Mouse (Mus musculus): ENCODE measurements around the gene Gm12790. TPM values are rescaled to one million over a fixed set of nuclear protein-coding genes. Genes with fewer than 3 reads are reported as not detected.
"Not testable (repeated sequence)": the region's sequence is repeated elsewhere in the genome, so short reads cannot be mapped to it uniquely, and the experiment has no call there.

Gm12790 gene
- polyA plus RNA-seq (2012) = not detected in 2 replicates

DNA sequence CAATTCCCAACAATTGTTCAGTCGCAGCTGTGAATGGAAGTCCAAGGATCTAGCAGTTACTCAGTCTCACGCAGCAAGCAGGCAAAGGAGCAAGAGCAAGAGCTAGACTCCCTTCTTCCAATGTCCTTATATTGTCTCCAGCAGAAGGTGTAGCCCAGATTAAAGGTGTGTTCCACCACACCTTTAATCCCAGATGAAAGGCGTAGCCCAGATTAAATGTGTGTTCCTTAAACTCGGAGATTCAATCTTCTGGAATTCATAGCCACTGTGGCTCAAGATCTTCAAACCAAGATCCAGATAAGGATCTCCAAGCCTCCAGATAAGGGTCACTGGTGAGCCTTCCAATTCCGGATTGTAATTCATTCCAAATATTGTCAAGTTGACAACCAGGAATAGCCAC lies at the start of gene Gm12790:
Gm12790 (minus strand) TSS at position 101 of the 400 bp plus-strand sequence.
- H3K36me3 ChIP-seq (ENCODE audit: control insufficient read depth); H3K9me3 ChIP-seq (ENCODE audit: control insufficient read depth, low read length); H3K4me1 ChIP-seq (ENCODE audit: control insufficient read depth); H3K4me3 ChIP-seq (replicated peaks); H3K27me3 ChIP-seq (ENCODE audit: control insufficient read depth): not testable (repeated sequence)

GRCm38 (mm10) chr4:102026619-102027018 lies 45.8 kb upstream of the Gm12790 start:
- Histone ChIP-seq H3K4me3 (replicated peaks) (no peak overlapping the region), H3K36me3 (ENCODE audit: control insufficient read depth) (no peaks in the 10 kb centered on the region), H3K4me1 (ENCODE audit: control insufficient read depth) (no peaks in the 10 kb centered on the region), H3K9me3 (ENCODE audit: control insufficient read depth, low read length) (no peaks in the 10 kb centered on the region), H3K27me3 (ENCODE audit: control insufficient read depth) (no peaks in the 10 kb centered on the region)
- TF ChIP-seq TAL1 (IDR thresholded peaks at IDR 0.05; ENCODE audit: low read length) (no peak), GATA1 (IDR thresholded peaks at IDR 0.05; ENCODE audit: low read length) (no peak)

GRCm38 (mm10) chr4:101998267-101998922 lies 17.5 kb upstream of the Gm12790 start:
- Histone ChIP-seq H3K36me3 (ENCODE audit: control insufficient read depth) (no peaks in the 10 kb centered on the region), H3K9me3 (ENCODE audit: control insufficient read depth, low read length) (no peaks in the 10 kb centered on the region; the same call in 1 of the 2 replicates), H3K27me3 (ENCODE audit: control insufficient read depth) (no peaks in the 10 kb centered on the region), H3K4me1 (ENCODE audit: control insufficient read depth) (no peaks in the 10 kb centered on the region), H3K4me3 (replicated peaks) (no peak overlapping the region)
- TF ChIP-seq GATA1 (IDR thresholded peaks at IDR 0.05; ENCODE audit: low read length) (no peak), TAL1 (IDR thresholded peaks at IDR 0.05; ENCODE audit: low read length) (no peak)

GRCm38 (mm10) chr4:101997426-101997825 lies 16.6 kb upstream of the Gm12790 start:
- peaks cover 3% of the 10 kb centered on the region; the same call in 1 of the 2 replicates for H3K9me3 ChIP-seq (ENCODE audit: control insufficient read depth, low read length)
- no peaks in the 10 kb centered on the region for H3K36me3 ChIP-seq (ENCODE audit: control insufficient read depth)
- TF ChIP-seq TAL1 (IDR thresholded peaks at IDR 0.05; ENCODE audit: low read length) (no peak), GATA1 (IDR thresholded peaks at IDR 0.05; ENCODE audit: low read length) (no peak)
- H3K4me3 ChIP-seq (replicated peaks) = no peak overlapping the region
- H3K4me1 ChIP-seq (ENCODE audit: control insufficient read depth) = no peaks in the 10 kb centered on the region
- no peaks in the 10 kb centered on the region for H3K27me3 ChIP-seq (ENCODE audit: control insufficient read depth)

DNA sequence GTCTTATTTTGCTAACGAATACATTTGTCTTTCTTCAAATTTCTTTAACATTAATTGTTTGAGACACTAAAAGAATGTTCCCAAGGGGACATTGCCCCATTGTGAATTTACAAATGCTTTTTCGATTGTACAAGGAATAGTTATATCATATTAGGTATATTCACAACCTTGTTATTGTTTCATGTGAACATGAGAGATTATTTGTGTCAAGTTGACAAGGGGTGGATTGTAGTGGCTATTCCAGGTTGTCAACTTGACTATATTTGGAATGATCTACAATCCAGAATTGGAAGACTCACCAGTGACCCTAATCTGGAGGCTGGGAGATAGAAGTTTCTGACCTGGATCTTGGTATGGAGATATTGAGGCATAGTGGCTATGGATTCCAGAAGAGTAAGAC lies 5.5 kb upstream of the Gm12790 start, which contains the start of gene Gm12789:
Gm12789 (plus strand) TSS at position 301 of the 400 bp plus-strand sequence.
- H3K9me3 ChIP-seq (ENCODE audit: control insufficient read depth, low read length); H3K4me3 ChIP-seq (replicated peaks); H3K27me3 ChIP-seq (ENCODE audit: control insufficient read depth); H3K36me3 ChIP-seq (ENCODE audit: control insufficient read depth); H3K4me1 ChIP-seq (ENCODE audit: control insufficient read depth): not testable (repeated sequence)

DNA sequence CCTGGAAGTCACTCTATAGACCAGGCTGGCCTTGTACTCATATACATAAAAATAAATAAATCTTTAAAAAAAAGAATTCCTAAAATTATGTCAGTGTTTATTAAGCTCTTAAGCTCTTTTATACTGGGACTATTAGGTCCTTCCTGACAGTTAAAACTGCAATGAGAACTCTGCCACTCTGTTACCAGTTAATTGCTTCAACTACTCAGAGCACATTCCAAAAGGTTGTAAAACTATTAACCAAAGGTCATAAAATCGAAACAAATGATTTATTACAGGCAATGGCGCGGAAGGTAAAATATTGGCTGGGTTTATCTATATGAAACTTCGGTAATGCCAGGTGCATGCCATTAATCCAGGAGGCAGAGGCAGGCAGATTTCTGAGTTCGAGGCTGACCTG lies 4.8 kb upstream of the Gm12790 start:
- H3K4me3 ChIP-seq (replicated peaks) = no peak overlapping the region
- H3K9me3 ChIP-seq (ENCODE audit: control insufficient read depth, low read length) = peaks cover 3% of the 10 kb centered on the region
- H3K36me3 ChIP-seq (ENCODE audit: control insufficient read depth) = no peaks in the 10 kb centered on the region
- no peaks in the 10 kb centered on the region for H3K4me1 ChIP-seq (ENCODE audit: control insufficient read depth)
- TF ChIP-seq GATA1 (IDR thresholded peaks at IDR 0.05; ENCODE audit: low read length) (no peak), TAL1 (IDR thresholded peaks at IDR 0.05; ENCODE audit: low read length) (no peak)
- no peaks in the 10 kb centered on the region for H3K27me3 ChIP-seq (ENCODE audit: control insufficient read depth)

DNA sequence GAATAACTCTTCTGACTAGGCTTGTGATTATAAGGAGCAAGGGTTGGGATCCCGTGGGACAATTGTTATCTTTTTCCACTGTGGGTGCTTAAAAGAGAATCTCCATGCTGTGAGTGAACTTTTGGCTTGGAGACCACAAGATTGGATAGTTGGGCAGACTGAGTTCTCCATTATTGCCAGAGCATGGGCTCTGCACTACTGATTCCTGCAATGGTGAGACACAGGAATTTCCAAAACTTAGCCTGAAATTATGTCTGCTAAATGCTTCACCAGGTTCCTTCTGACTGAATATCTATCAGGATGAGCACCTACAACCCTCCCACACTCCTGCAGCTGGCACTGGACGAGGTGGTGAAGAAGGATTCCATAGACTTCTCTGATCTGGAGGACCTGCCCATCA lies 40.7 kb downstream of the Gm12790 start, which contains the start of gene Gm12794:
Gm12794 (plus strand) TSS at position 301 of the 400 bp plus-strand sequence.
- not testable (repeated sequence) for H3K36me3 ChIP-seq (ENCODE audit: control insufficient read depth); H3K4me3 ChIP-seq (replicated peaks); H3K27me3 ChIP-seq (ENCODE audit: control insufficient read depth); H3K4me1 ChIP-seq (ENCODE audit: control insufficient read depth); H3K9me3 ChIP-seq (ENCODE audit: control insufficient read depth, low read length)

Other genes starting within 250 kb of the Gm12790 start
- not detected in 2 replicates for gene B020004J07Rik, start 137.0 kb downstream of the Gm12790 start, polyA plus RNA-seq (2012)
- gene C130073F10Rik, start 87.3 kb downstream of the Gm12790 start, polyA plus RNA-seq (2012) = not detected in 2 replicates
- not detected in 2 replicates for gene Gm12800, start 71.9 kb downstream of the Gm12790 start, polyA plus RNA-seq (2012)
- not detected in 2 replicates for gene Gm12794, start 40.6 kb downstream of the Gm12790 start, polyA plus RNA-seq (2012)
- not detected in 2 replicates for gene Gm12789, start 5.6 kb upstream of the Gm12790 start, polyA plus RNA-seq (2012)
- 0.03 and 0.08 TPM in 2 replicates for gene Pde4b, start 106.5 kb upstream of the Gm12790 start, polyA plus RNA-seq (2012)

Data from erythroblast, embryonic 14.5 days (primary cell).